Mouse (Mus musculus): ENCODE data around the gene Chd9. TPM values are rescaled to one million over a fixed set of nuclear protein-coding genes. Genes with fewer than 3 reads are reported as not detected.

The Chd9 gene
- total RNA-seq, 2 experiments from 2014 or later: 133 to 138 TPM

GRCm38 (mm10) chr8:90833628-90834320 is 5.6 kb downstream of the Chd9 start:
- DNase-seq (ENCODE audit: low spot score in 2 of 2): no peak
- intact Hi-C loops (cut with DNase I): no loop called here

GRCm38 (mm10) chr8:90834321-90834672 is 6.1 kb downstream of the Chd9 start:
- intact Hi-C loops (cut with DNase I): no loop called here

GRCm38 (mm10) chr8:90837440-90837839 is 9.3 kb downstream of the Chd9 start:
- intact Hi-C loops (cut with DNase I): no loop called here
- DNase-seq (ENCODE audit: low spot score in 2 of 2): peak in 1 of 2 experiments; percentile 38

More at GRCm38 (mm10) chr8:90834321-90834672, 6.1 kb downstream of the Chd9 start:
- DNase-seq (ENCODE audit: low spot score in 2 of 2): no peak

- no peak for DNase-seq (ENCODE audit: low spot score in 2 of 2)
- intact Hi-C loops (cut with DNase I): no loop called here
Measured at GRCm38 (mm10) chr8:90839725-90840714, 11.9 kb downstream of the Chd9 start.

- intact Hi-C loops (cut with DNase I): no loop called here
- no peak for DNase-seq (ENCODE audit: low spot score in 2 of 2)
Measured at GRCm38 (mm10) chr8:90841321-90841720, 13.2 kb downstream of the Chd9 start.

- DNase-seq (ENCODE audit: low spot score in 2 of 2): no peak
- intact Hi-C loops (cut with DNase I): no loop called here
Measured at GRCm38 (mm10) chr8:90843127-90843526, 15.0 kb downstream of the Chd9 start.

- intact Hi-C loops (cut with DNase I): no loop called here
Measured at GRCm38 (mm10) chr8:90844179-90844967, 16.2 kb downstream of the Chd9 start.

GRCm38 (mm10) chr8:90847980-90848379 is 19.8 kb downstream of the Chd9 start:
- no peak for DNase-seq (ENCODE audit: low spot score in 2 of 2)
- intact Hi-C loops (cut with DNase I): no loop called here

More at GRCm38 (mm10) chr8:90844179-90844967, 16.2 kb downstream of the Chd9 start:
- no peak for DNase-seq (ENCODE audit: low spot score in 2 of 2)

GRCm38 (mm10) chr8:90849462-90850050 is 21.4 kb downstream of the Chd9 start:
- intact Hi-C loops (cut with DNase I): no loop called here
- peak; percentile 59 to 70 for DNase-seq (ENCODE audit: low spot score in 2 of 2)

GRCm38 (mm10) chr8:90851544-90851943 is 23.4 kb downstream of the Chd9 start:
- intact Hi-C loops (cut with DNase I): no loop called here
- DNase-seq (ENCODE audit: low spot score in 2 of 2): no peak

GRCm38 (mm10) chr8:90853971-90854670 is 26.0 kb downstream of the Chd9 start:
- intact Hi-C loops (cut with DNase I): no loop called here
- no peak for DNase-seq (ENCODE audit: low spot score in 2 of 2)

- DNase-seq (ENCODE audit: low spot score in 2 of 2): no peak
- intact Hi-C loops (cut with DNase I): no loop called here
Measured at GRCm38 (mm10) chr8:90854671-90855161, 26.6 kb downstream of the Chd9 start.

- intact Hi-C loops (cut with DNase I): no loop called here
- no peak for DNase-seq (ENCODE audit: low spot score in 2 of 2)
Measured at GRCm38 (mm10) chr8:90856171-90856570, 28.0 kb downstream of the Chd9 start.

GRCm38 (mm10) chr8:90856952-90857351 is 28.8 kb downstream of the Chd9 start:
- no peak for DNase-seq (ENCODE audit: low spot score in 2 of 2)
- intact Hi-C loops (cut with DNase I): no loop called here

GRCm38 (mm10) chr8:90858071-90858470 is 29.9 kb downstream of the Chd9 start:
- intact Hi-C loops (cut with DNase I): no loop called here
- DNase-seq (ENCODE audit: low spot score in 2 of 2): no peak

- intact Hi-C loops (cut with DNase I): no loop called here
- DNase-seq (ENCODE audit: low spot score in 2 of 2): peak; percentile 60 to 63
Measured at GRCm38 (mm10) chr8:90861266-90861944, 33.3 kb downstream of the Chd9 start.

- intact Hi-C loops (cut with DNase I): no loop called here
- DNase-seq (ENCODE audit: low spot score in 2 of 2): no peak
Measured at GRCm38 (mm10) chr8:90862038-90862437, 33.9 kb downstream of the Chd9 start.

GRCm38 (mm10) chr8:90867061-90867460 is 38.9 kb downstream of the Chd9 start:
- no peak for DNase-seq (ENCODE audit: low spot score in 2 of 2)
- intact Hi-C loops (cut with DNase I): no loop called here
